Mouse (Mus musculus): Measurements from ENCODE around the gene Tnks2. TPM values are rescaled to one million over a fixed set of nuclear protein-coding genes. Genes with fewer than 3 reads are reported as not detected.

The Tnks2 gene
- polyA plus RNA-seq, 1 experiment, result 28.9 TPM

GRCm38 (mm10) chr19:36878743-36879495 lies 44.9 kb downstream of the Tnks2 start:
- DNase-seq, result no peak
- Histone ChIP-seq H3K4me3 (replicated peaks; ENCODE audit: extremely low read depth, low read depth, low read length) (no peak overlapping the region), H3K4me1 (ENCODE audit: control insufficient read depth, insufficient read depth, low read length) (no peaks in the 10 kb centered on the region)
- WGBS, result 67% methylated on average over 11 of the region's 11 CpGs
- TF ChIP-seq CTCF (IDR thresholded peaks at IDR 0.05; ENCODE audit: insufficient read depth, low read length) (no peak), POLR2A (IDR thresholded peaks at IDR 0.05; ENCODE audit: borderline replicate concordance, extremely low read depth, low read depth, low read length) (no peak)

GRCm38 (mm10) chr19:36883119-36883518 lies 49.1 kb downstream of the Tnks2 start:
- DNase-seq, result peak; percentile 14
- no peak overlapping the region for H3K4me3 ChIP-seq (replicated peaks; ENCODE audit: extremely low read depth, low read depth, low read length)
- no peaks in the 10 kb centered on the region for H3K4me1 ChIP-seq (ENCODE audit: control insufficient read depth, insufficient read depth, low read length)
- TF ChIP-seq POLR2A (IDR thresholded peaks at IDR 0.05; ENCODE audit: borderline replicate concordance, extremely low read depth, low read depth, low read length) (no peak), CTCF (IDR thresholded peaks at IDR 0.05; ENCODE audit: insufficient read depth, low read length) (peak; percentile 26; the same call in 1 of the 2 replicates)
- WGBS, result 82% methylated on average over 6 of the region's 6 CpGs

- 86% methylated on average over 2 of the region's 2 CpGs for WGBS
- H3K4me3 ChIP-seq (replicated peaks; ENCODE audit: extremely low read depth, low read depth, low read length), result no peak overlapping the region
- no peaks in the 10 kb centered on the region for H3K4me1 ChIP-seq (ENCODE audit: control insufficient read depth, insufficient read depth, low read length)
- DNase-seq, result no peak
- TF ChIP-seq CTCF (IDR thresholded peaks at IDR 0.05; ENCODE audit: insufficient read depth, low read length) (no peak), POLR2A (IDR thresholded peaks at IDR 0.05; ENCODE audit: borderline replicate concordance, extremely low read depth, low read depth, low read length) (no peak)
Measured at GRCm38 (mm10) chr19:36886316-36886715, 52.3 kb downstream of the Tnks2 start.

GRCm38 (mm10) chr19:36887706-36888105 lies 53.7 kb downstream of the Tnks2 start:
- TF ChIP-seq POLR2A (IDR thresholded peaks at IDR 0.05; ENCODE audit: borderline replicate concordance, extremely low read depth, low read depth, low read length) (no peak), CTCF (IDR thresholded peaks at IDR 0.05; ENCODE audit: insufficient read depth, low read length) (no peak)
- Histone ChIP-seq H3K4me1 (ENCODE audit: control insufficient read depth, insufficient read depth, low read length) (no peaks in the 10 kb centered on the region), H3K4me3 (replicated peaks; ENCODE audit: extremely low read depth, low read depth, low read length) (no peak overlapping the region)
- DNase-seq, result no peak
- 82% methylated on average over 3 of the region's 3 CpGs for WGBS

- TF ChIP-seq CTCF (IDR thresholded peaks at IDR 0.05; ENCODE audit: insufficient read depth, low read length) (no peak), POLR2A (IDR thresholded peaks at IDR 0.05; ENCODE audit: borderline replicate concordance, extremely low read depth, low read depth, low read length) (no peak)
- WGBS, result 90% methylated on average over 3 of the region's 3 CpGs
- no peaks in the 10 kb centered on the region for H3K4me1 ChIP-seq (ENCODE audit: control insufficient read depth, insufficient read depth, low read length)
- no peak for DNase-seq
- no peak overlapping the region for H3K4me3 ChIP-seq (replicated peaks; ENCODE audit: extremely low read depth, low read depth, low read length)
Measured at GRCm38 (mm10) chr19:36891746-36892145, 57.7 kb downstream of the Tnks2 start.

- 42% methylated on average over 10 of the region's 10 CpGs for WGBS
Measured at GRCm38 (mm10) chr19:36896791-36897569, 62.9 kb downstream of the Tnks2 start.

GRCm38 (mm10) chr19:36897778-36898177 lies 63.7 kb downstream of the Tnks2 start:
- TF ChIP-seq CTCF (IDR thresholded peaks at IDR 0.05; ENCODE audit: insufficient read depth, low read length) (peak; percentile 68), POLR2A (IDR thresholded peaks at IDR 0.05; ENCODE audit: borderline replicate concordance, extremely low read depth, low read depth, low read length) (no peak)
- peak; percentile 10 for DNase-seq
- 51% methylated on average over 9 of the region's 9 CpGs for WGBS
- Histone ChIP-seq H3K4me1 (ENCODE audit: control insufficient read depth, insufficient read depth, low read length) (no peaks in the 10 kb centered on the region), H3K4me3 (replicated peaks; ENCODE audit: extremely low read depth, low read depth, low read length) (no peak overlapping the region)

More at GRCm38 (mm10) chr19:36896791-36897569, 62.9 kb downstream of the Tnks2 start:
- TF ChIP-seq POLR2A (IDR thresholded peaks at IDR 0.05; ENCODE audit: borderline replicate concordance, extremely low read depth, low read depth, low read length) (no peak), CTCF (IDR thresholded peaks at IDR 0.05; ENCODE audit: insufficient read depth, low read length) (no peak)
- no peak overlapping the region for H3K4me3 ChIP-seq (replicated peaks; ENCODE audit: extremely low read depth, low read depth, low read length)
- DNase-seq, result no peak
- H3K4me1 ChIP-seq (ENCODE audit: control insufficient read depth, insufficient read depth, low read length), result no peaks in the 10 kb centered on the region

GRCm38 (mm10) chr19:36903377-36903776 lies 69.3 kb downstream of the Tnks2 start:
- WGBS, result 52% methylated on average over 7 of the region's 7 CpGs
- no peak for DNase-seq
- no peak overlapping the region for H3K4me3 ChIP-seq (replicated peaks; ENCODE audit: extremely low read depth, low read depth, low read length)
- no peaks in the 10 kb centered on the region for H3K4me1 ChIP-seq (ENCODE audit: control insufficient read depth, insufficient read depth, low read length)
- TF ChIP-seq CTCF (IDR thresholded peaks at IDR 0.05; ENCODE audit: insufficient read depth, low read length) (no peak), POLR2A (IDR thresholded peaks at IDR 0.05; ENCODE audit: borderline replicate concordance, extremely low read depth, low read depth, low read length) (no peak)

- Histone ChIP-seq H3K4me3 (replicated peaks; ENCODE audit: extremely low read depth, low read depth, low read length) (peak overlapping the region; percentile 52), H3K4me1 (ENCODE audit: control insufficient read depth, insufficient read depth, low read length) (no peaks in the 10 kb centered on the region)
- no peak for TF ChIP-seq CTCF (IDR thresholded peaks at IDR 0.05; ENCODE audit: insufficient read depth, low read length)
- no peak for TF ChIP-seq POLR2A (IDR thresholded peaks at IDR 0.05; ENCODE audit: borderline replicate concordance, extremely low read depth, low read depth, low read length)
- peak; percentile 46 for DNase-seq
- 3% methylated on average over 41 of the region's 41 CpGs for WGBS
Measured at GRCm38 (mm10) chr19:36904211-36905007, 70.4 kb downstream of the Tnks2 start.

All from lung, adult 2 months (tissue).